Mouse (Mus musculus) gastrocnemius, postnatal 36 days (tissue): ENCODE measurements around the gene Gm21992. TPM values are rescaled to one million over a fixed set of nuclear protein-coding genes. Genes with fewer than 3 reads are reported as not detected.

ENCODE experiments used
- DNase-seq, 2 experiments: peaks; one replicate each; pipeline ENCODE4 v3.0.0; 2022
- intact Hi-C: fragments of 180-260 bp; cut with DNase I; formaldehyde crosslinking; loops from one replicate; pipeline ENCODE4 v1.15.1; 2025
- total RNA-seq, 2 experiments: library from RNA; stranded (reverse); gene quantifications; 2 replicates each; pipeline ENCODE4 v1.2.3; 2021

Gene Gm21992
- total RNA-seq, 2 experiments from 2014 or later, result 9.3 to 12.0 TPM

DNA sequence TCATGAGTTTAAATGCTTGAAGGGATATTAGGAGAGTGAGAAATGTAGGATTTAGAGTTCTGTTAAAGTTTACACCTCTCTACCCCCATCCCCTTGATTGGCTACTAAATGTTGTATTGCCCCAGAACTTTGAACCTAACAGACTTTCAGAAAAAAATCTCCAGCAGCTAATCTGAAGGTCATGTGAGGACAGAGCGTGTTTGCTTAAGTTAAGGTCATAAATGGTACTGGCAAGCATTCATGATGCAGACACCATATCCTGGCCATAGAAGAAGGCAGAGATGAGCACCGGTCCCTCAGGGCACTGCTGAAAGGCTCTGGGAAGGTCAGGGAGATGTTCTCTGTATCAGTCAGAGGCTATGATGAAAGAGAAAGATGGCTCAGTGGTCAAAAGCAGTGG lies 94.1 kb downstream of the Gm21992 start:
- no peak for DNase-seq
- intact Hi-C loops, result loop anchor here (5.0 kb wide), 2 partner anchors 40 to 60 kb away; no protein-coding TSS in a partner anchor

- no peak for DNase-seq
- intact Hi-C loops, result loop anchor here (5.0 kb wide), 2 partner anchors 39 to 59 kb away; no protein-coding TSS in a partner anchor
Measured at GRCm38 (mm10) chr19:4716756-4717155, 94.7 kb downstream of the Gm21992 start.

DNA sequence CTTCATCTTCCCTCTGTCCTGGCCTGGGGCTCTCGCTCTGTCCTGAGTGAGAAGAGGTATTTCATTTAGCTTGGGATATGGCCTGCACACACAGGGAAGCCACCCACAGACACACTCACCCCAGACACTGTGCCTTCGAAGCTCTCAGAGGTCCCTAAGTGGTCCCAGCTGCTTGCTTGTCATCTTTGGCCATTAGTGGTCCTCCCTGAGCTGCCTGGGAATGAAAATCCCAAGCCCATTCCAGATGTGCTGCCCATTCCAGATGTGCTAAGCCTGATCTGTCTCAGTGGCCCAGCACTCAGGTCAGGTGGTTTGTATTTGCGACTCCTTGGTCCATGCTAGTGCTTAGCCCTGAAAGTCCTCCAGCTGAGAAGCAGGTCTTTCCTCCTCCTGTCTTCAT lies 97.5 kb downstream of the Gm21992 start:
- no peak for DNase-seq
- intact Hi-C loops, result no loop called here

GRCm38 (mm10) chr19:4712781-4713526 lies 98.5 kb downstream of the Gm21992 start:
- DNase-seq, result no peak
- intact Hi-C loops, result no loop called here

GRCm38 (mm10) chr19:4712156-4712780 lies 99.1 kb downstream of the Gm21992 start:
- intact Hi-C loops, result no loop called here
- no peak for DNase-seq

GRCm38 (mm10) chr19:4711601-4712155 lies 99.7 kb downstream of the Gm21992 start:
- DNase-seq, result no peak
- intact Hi-C loops, result no loop called here

DNA sequence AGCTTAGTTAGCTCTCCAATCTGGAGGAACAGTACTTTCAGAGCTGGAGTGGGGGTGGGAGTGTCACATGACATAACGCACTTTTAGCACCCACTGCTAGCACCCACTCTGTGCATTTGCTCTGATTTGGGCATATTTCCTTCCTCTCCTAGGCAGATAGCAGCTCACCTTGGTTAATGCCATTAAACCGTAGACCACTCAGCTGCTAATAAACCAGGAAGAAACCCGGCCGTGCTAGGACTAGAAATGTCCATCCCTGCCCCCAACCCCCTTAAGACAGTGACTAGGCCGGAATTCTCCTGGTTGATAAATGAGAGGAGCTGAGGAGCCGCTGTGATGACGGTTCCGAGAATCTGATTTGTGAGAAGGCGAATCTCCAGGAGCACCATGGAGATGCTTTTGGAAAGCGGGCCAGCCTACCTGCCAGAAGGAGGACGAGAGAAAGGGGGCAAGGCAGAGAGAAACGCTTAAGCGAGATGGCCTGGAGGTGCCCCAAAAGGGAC lies 100.3 kb downstream of the Gm21992 start, which contains the start of gene Sptbn2:
Gene Sptbn2 (plus strand): TSS at position 70 of the 503 bp plus-strand sequence.
- intact Hi-C loops, result no loop called here
- DNase-seq, result no peak

DNA sequence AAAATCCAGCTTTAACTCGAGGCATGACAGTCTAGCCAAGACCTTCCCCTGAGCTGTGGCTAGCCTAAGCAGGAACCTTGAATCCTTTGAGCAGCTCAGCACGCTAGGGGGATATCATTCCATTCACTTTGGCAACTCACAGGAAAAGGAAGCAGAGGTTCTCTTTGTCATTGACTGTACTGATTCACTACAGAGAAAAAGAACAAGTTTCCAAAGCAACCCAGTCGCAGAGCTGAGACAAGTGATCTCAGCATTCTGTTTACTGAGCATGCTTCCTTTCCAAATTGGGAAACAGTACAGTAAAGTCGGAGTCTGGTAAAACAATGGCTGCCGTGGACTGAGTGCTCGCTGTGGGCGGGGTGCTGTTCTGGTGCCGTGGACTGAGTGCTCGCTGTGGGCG lies 102.6 kb downstream of the Gm21992 start:
- no peak for DNase-seq
- intact Hi-C loops, result no loop called here

GRCm38 (mm10) chr19:4701221-4701620 lies 110.2 kb downstream of the Gm21992 start:
- intact Hi-C loops, result no loop called here
- DNase-seq, result no peak

DNA sequence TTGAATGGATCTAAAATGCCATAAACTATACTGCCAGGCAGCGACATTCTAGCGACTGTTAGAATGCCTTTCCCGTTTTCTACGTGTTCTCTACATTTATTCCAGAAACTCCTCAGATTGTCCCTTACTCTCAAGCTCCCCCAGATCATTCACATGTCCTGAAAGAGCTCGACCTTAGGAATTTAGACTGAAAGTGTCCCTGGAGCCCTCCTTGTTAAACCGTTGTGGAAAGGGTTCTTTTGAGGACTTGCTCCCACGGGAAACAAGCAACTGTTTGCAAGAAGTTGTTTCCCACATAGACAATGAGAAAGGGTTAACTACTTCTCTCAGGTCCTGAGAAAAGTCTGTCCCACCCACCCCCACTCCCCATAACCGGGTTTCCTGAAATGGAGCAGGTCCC lies 110.8 kb downstream of the Gm21992 start:
- DNase-seq, result no peak
- intact Hi-C loops, result no loop called here

- intact Hi-C loops, result no loop called here
Measured at GRCm38 (mm10) chr19:4699821-4700220, 111.6 kb downstream of the Gm21992 start.

GRCm38 (mm10) chr19:4698856-4699255 lies 112.6 kb downstream of the Gm21992 start:
- no peak for DNase-seq
- intact Hi-C loops, result no loop called here

More at GRCm38 (mm10) chr19:4699821-4700220, 111.6 kb downstream of the Gm21992 start:
- no peak for DNase-seq

GRCm38 (mm10) chr19:4698205-4698677 lies 113.2 kb downstream of the Gm21992 start, which contains the start of gene Gm960:
Gene Gm960 (minus strand): TSS chr19:4698668.
- DNase-seq, result peak; percentile 34 to 65
- intact Hi-C loops, result no loop called here

DNA sequence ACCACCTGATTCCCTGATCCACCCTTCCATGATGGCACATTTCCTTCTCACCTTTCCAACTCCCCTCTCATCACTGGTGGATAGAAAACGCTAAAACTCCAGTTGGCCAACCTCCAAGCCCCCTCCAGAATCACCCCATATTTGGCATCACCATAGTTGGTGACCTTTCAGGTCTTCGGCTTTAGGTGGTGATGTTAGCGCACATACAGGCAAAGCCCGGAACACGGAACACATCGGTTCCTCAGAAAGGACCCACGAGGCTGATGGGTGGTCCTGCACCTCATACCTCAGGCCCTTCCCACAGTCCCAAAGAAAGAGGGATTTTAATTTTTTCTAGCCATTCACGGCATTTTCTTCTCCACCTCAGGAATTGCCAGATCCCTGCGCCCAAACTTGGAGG lies 113.7 kb downstream of the Gm21992 start:
- intact Hi-C loops, result no loop called here
- no peak for DNase-seq

- intact Hi-C loops, result no loop called here
- DNase-seq, result no peak
Measured at GRCm38 (mm10) chr19:4697121-4697520, 114.3 kb downstream of the Gm21992 start.

GRCm38 (mm10) chr19:4694346-4694745 lies 117.1 kb downstream of the Gm21992 start:
- intact Hi-C loops, result no loop called here
- DNase-seq, result no peak

Other genes starting within 250 kb of the Gm21992 start
- 1 to 10 TPM; 1.1 to 1.8 TPM for gene Lrfn4, start 195.9 kb downstream of the Gm21992 start, total RNA-seq
- gene Rce1, start 186.0 kb downstream of the Gm21992 start, total RNA-seq, result 1 to 10 TPM; 4.6 to 5.7 TPM
- under 1 TPM in 1 of 2 experiments, not detected in 1; 0.47 TPM for gene Gm960, start 112.9 kb downstream of the Gm21992 start, total RNA-seq
- under 1 TPM in 1 of 2 experiments, not detected in 1; 0.05 TPM for gene Sptbn2, start 100.4 kb downstream of the Gm21992 start, total RNA-seq
- 1 to 10 TPM; 1.6 to 1.8 TPM for gene Rbm4b, start 55.1 kb downstream of the Gm21992 start, total RNA-seq
- 10 to 100 TPM; 28.3 to 31.0 TPM for gene Rbm4, start 17.7 kb downstream of the Gm21992 start, total RNA-seq
- 10 to 100 TPM in 1 of 2 experiments, 1 to 10 TPM in 1; 6.6 to 10.5 TPM for gene Rbm14, start within 50 bp of the Gm21992 start, total RNA-seq
- 10 to 100 TPM; 19.9 to 24.5 TPM for gene Ccs, start 27.7 kb upstream of the Gm21992 start, total RNA-seq
- gene Ccdc87, start 27.8 kb upstream of the Gm21992 start, total RNA-seq, result not detected
- 10 to 100 TPM; 26.6 to 33.4 TPM for gene Ctsf, start 43.5 kb upstream of the Gm21992 start, total RNA-seq
- 1,000 to 10,000 TPM; 8,494 to 8,724 TPM for gene Actn3, start 66.3 kb upstream of the Gm21992 start, total RNA-seq
- 1 to 10 TPM; 2.2 to 2.6 TPM for gene Zdhhc24, start 67.1 kb upstream of the Gm21992 start, total RNA-seq
- gene Bbs1, start 95.0 kb upstream of the Gm21992 start, total RNA-seq, result 1 to 10 TPM; 1.6 to 2.4 TPM
- 10 to 100 TPM; 16.5 to 17.5 TPM for gene Dpp3, start 116.7 kb upstream of the Gm21992 start, total RNA-seq
- gene Peli3, start 131.5 kb upstream of the Gm21992 start, total RNA-seq, result 1 to 10 TPM; 1.3 to 1.4 TPM
- 10 to 100 TPM; 56.3 to 58.7 TPM for gene Mrpl11, start 150.5 kb upstream of the Gm21992 start, total RNA-seq
- gene Npas4, start 178.7 kb upstream of the Gm21992 start, total RNA-seq, result under 1 TPM in 1 of 2 experiments, not detected in 1; 0.07 TPM
- 1 to 10 TPM; 5.9 to 6.9 TPM for gene Slc29a2, start 212.2 kb upstream of the Gm21992 start, total RNA-seq
- gene B4gat1, start 227.2 kb upstream of the Gm21992 start, total RNA-seq, result 10 to 100 TPM; 20.5 to 20.8 TPM
- under 1 TPM; 0.87 to 0.96 TPM for gene AC124502.3, start 227.3 kb upstream of the Gm21992 start, total RNA-seq
- gene Brms1, start 229.7 kb upstream of the Gm21992 start, total RNA-seq, result 10 to 100 TPM; 11.5 to 14.1 TPM
- 1 to 10 TPM in 1 of 2 experiments, under 1 TPM in 1; 0.52 to 1.3 TPM for gene Rin1, start 238.9 kb upstream of the Gm21992 start, total RNA-seq